Mouse (Mus musculus) liver, embryonic 18 days (tissue): ENCODE measurements around the gene Neurod4. TPM values are rescaled to one million over a fixed set of nuclear protein-coding genes. Genes with fewer than 3 reads are reported as not detected.

Experiments
- polyA plus RNA-seq: library from polyadenylated mRNA; depleted of rRNA; stranded (reverse); fragments of >200 nt; gene quantifications from 2 replicates; pipeline ENCODE4 v1.2.3, GENCODE M21; 2012; rRNA removed

Gene Neurod4
- not detected in 2 replicates for polyA plus RNA-seq

DNA sequence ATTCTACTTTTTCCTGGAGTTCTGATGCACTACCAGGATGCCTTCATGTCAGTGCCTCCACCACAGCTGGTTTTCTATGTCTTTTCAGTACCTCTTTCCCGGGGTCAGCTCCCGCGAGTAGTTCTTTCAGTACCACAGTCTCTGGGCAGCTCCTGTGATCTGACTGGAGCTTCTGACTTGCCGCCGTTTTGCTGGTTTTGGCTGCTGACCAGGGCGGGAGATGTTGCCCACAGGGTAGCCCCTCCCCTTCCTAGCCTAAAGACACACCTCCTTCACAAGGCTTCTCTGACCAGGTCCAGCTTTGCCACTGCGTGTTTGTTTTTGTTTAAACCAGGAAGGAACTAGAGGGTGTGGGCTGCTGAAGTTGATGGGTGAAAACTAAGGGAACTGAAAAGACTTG, at the start of gene Neurod4:
Gene Neurod4, minus strand, starts transcription at position 175 of the 400 bp plus-strand sequence.

DNA sequence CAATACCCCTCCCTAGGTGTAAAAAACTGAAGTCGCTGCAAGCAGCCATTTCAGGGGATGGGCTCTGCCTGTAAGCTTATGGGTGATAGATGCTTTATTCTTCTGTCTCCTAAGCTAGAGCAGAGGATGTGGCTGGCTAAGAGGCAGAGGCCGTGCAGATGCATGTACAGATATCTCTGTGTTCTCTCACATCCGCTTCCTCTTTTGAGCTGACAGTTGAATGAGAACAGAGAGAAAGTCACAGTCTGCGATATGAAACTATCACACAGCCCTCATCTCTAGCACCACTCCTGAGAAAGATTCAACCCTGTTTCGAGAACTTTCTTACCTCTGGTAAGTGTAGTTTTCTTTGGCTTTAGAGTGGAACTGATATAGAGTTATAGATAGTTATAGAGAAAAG, 42.6 kb upstream of the Neurod4 start, which contains the start of gene Tespa1:
Gene Tespa1, plus strand, starts transcription at position 234 of the 400 bp plus-strand sequence.

Other genes with a start within 250 kb of the Neurod4 start
- gene Olfr821, start 249.9 kb downstream of the Neurod4 start, polyA plus RNA-seq: not detected in 2 replicates
- not detected in 2 replicates for gene Olfr822, start 209.0 kb downstream of the Neurod4 start, polyA plus RNA-seq
- gene Olfr823, start 164.9 kb downstream of the Neurod4 start, polyA plus RNA-seq: not detected in 2 replicates
- 0.06 and 0.18 TPM in 2 replicates for gene Olfr824, start 150.2 kb downstream of the Neurod4 start, polyA plus RNA-seq
- gene Olfr825, start 113.5 kb downstream of the Neurod4 start, polyA plus RNA-seq: not detected in 2 replicates
- not detected in 2 replicates for gene Olfr826, start 96.1 kb downstream of the Neurod4 start, polyA plus RNA-seq
- gene Olfr827, start 65.8 kb downstream of the Neurod4 start, polyA plus RNA-seq: not detected in 2 replicates
- 0.95 and 0.97 TPM in 2 replicates for gene Tespa1, start 42.6 kb upstream of the Neurod4 start, polyA plus RNA-seq
- gene Vmn2r84, start 114.1 kb upstream of the Neurod4 start, polyA plus RNA-seq: not detected in 2 replicates
- gene Vmn2r85, start 149.5 kb upstream of the Neurod4 start, polyA plus RNA-seq: not detected in 2 replicates
- not detected in 2 replicates for gene Vmn2r86, start 175.8 kb upstream of the Neurod4 start, polyA plus RNA-seq
- not detected in 2 replicates for gene Vmn2r87, start 217.2 kb upstream of the Neurod4 start, polyA plus RNA-seq